Mouse (Mus musculus) lung, embryonic 16.5 days (tissue): ENCODE data around the gene Olfr1098. TPM values are rescaled to one million over a fixed set of nuclear protein-coding genes. Genes with fewer than 3 reads are reported as not detected.

Experiments
- ATAC-seq: fragments of 200-750 bp; cut with Nextera tagmentation; 2 replicates; pipeline ENCODE4 v1.8.0; 2017; ENCODE audit warnings: low read depth, mild to moderate bottlenecking, moderate library complexity
- H3K27ac ChIP-seq: fragments of 300-500 bp; sonication (generic); 2 replicates; pipeline ENCODE4 v1.5.1; 2014; ENCODE audit warnings: mild to moderate bottlenecking, control low read depth, low read length
- H3K27me3 ChIP-seq: fragments of 300-500 bp; sonication (generic); 2 replicates; pipeline ENCODE4 v1.6.1; 2014; ENCODE audit warnings: low read depth, low read length, mixed read lengths; ENCODE audit not compliant: control insufficient read depth, insufficient read depth
- H3K36me3 ChIP-seq: fragments of 300-500 bp; sonication (generic); 2 replicates; pipeline ENCODE4 v1.6.1; 2014; ENCODE audit warnings: low read length; ENCODE audit not compliant: control insufficient read depth, insufficient read depth
- H3K4me1 ChIP-seq: fragments of 300-500 bp; sonication (generic); replicated peaks from 2 replicates; pipeline ENCODE4 v1.6.1; 2014; ENCODE audit warnings: low read length, mixed read lengths; ENCODE audit not compliant: control insufficient read depth, insufficient read depth
- H3K4me2 ChIP-seq: fragments of 300-500 bp; sonication (generic); 2 replicates; pipeline ENCODE4 v1.6.1; 2014; ENCODE audit warnings: low read depth, low read length, control low read depth
- H3K4me3 ChIP-seq: fragments of 300-500 bp; sonication (generic); 2 replicates; pipeline ENCODE4 v1.5.1; 2014; ENCODE audit warnings: mild to moderate bottlenecking, low read length, control low read depth
- H3K9ac ChIP-seq: fragments of 300-500 bp; sonication (generic); 2 replicates; pipeline ENCODE4 v1.6.1; 2014; ENCODE audit warnings: low read length, control low read depth
- H3K9me3 ChIP-seq: fragments of 300-500 bp; sonication (generic); 2 replicates; pipeline ENCODE4 v1.6.1; 2016; ENCODE audit warnings: low read length; ENCODE audit not compliant: control insufficient read depth
- WGBS: fragments of 180-500 bp; shearing (Covaris S2); extraction: QIAGEN DNeasy Blood & Tissue Kit; methylation state at CpG from one replicate; pipeline ENCODE4 v1.1.7; 2014; 5-methylcytosine and 5-hydroxymethylcytosine counted together
- polyA plus RNA-seq: library from polyadenylated mRNA; unstranded; fragments of >200 nt; fragmentation: Nextera tagmentation; extraction: Ambion mirVana; gene quantifications from 2 replicates; pipeline ENCODE4 v1.2.1, GENCODE M21; 2015

Gene Olfr1098
- not detected in 2 replicates for polyA plus RNA-seq

DNA sequence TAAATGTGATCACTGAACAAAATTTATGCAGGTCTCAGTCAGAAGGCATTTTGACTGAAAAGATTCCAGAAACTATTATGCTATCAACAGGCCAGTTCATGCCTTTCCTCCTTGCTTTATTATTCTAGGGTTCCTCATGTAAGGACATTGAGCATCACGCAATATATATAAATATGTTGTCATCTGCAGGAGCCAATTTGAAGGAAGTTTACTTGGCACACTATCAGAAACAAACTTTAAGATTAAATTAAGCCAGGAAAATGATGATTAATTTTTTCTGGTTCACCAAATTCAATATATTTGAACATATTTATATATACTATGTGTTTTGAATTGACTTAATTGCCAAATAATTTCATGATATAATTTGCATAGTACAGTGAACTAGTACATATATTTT lies at the start of gene Olfr1098:
Olfr1098 (minus strand) TSS at position 101 of the 400 bp plus-strand sequence.
- Histone ChIP-seq H3K4me2 (no peak within 1 kb of the TSS), H3K4me3 (no peak within 1 kb of the TSS), H3K9ac (no peak within 1 kb of the TSS), H3K36me3 (no peaks in the 10 kb centered on the region), H3K27me3 (no peaks in the 10 kb centered on the region), H3K4me1 (no peaks in the 10 kb centered on the region), H3K27ac (no peak within 1 kb of the TSS), H3K9me3 (no peaks in the 10 kb centered on the region)
- no peak for ATAC-seq
- WGBS, result 84% methylated on average over 1 of the region's 1 CpGs

DNA sequence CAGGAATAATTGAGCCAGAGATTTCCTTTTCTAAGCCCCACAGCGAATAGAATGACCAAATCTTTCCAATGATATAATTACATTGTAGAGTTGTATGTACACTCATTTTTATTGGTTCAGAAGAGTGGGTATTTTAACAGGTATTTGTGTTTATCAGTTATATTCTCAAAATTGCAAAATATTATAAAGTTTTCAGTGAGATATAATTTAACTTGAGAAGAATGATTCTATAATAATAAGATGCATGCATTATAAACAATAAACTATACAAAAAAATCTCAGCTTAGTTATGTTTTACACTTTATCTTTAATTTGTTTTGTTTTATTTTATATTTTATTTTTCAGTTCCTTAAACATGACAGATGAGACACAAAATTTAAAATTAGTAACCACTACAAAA lies 36.2 kb upstream of the Olfr1098 start, which contains the start of gene Olfr1099:
Olfr1099 (minus strand) TSS at position 101 of the 400 bp plus-strand sequence.
- WGBS, result 68% methylated on average over 1 of the region's 1 CpGs
- ATAC-seq, result no peak

DNA sequence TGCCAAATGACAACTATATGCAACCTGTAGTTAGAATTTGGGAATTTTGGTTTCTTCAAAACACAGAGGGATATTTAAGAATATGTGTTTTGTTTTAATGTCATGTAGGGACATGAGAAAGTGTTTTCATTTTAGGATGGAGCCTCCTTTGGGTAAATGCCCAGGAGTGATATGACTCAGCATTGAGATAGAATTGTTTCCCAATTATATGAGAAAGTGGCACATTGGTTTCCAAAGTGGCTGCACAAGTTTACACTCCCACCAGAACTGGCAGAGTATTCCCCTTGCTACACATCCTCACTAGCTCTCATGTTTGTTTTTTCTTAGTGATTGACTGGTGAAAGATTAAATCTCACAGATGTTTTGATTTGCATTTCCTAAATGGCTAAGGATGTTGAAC lies 2.2 kb upstream of the Olfr1098 start:
- ATAC-seq, result no peak
- H3K9me3 ChIP-seq, result no peaks in the 10 kb centered on the region
- H3K36me3 ChIP-seq, result no peaks in the 10 kb centered on the region
- H3K4me1 ChIP-seq, result no peaks in the 10 kb centered on the region
- no peaks in the 10 kb centered on the region for H3K27me3 ChIP-seq
- H3K9ac ChIP-seq, result no peak overlapping the region
- no peak overlapping the region for H3K27ac ChIP-seq
- H3K4me3 ChIP-seq, result no peak overlapping the region
- H3K4me2 ChIP-seq, result no peak overlapping the region

More for the DNA sequence above, 36.2 kb upstream of the Olfr1098 start, which contains the start of gene Olfr1099:
- no peaks in the 10 kb centered on the region for H3K4me1 ChIP-seq
- no peaks in the 10 kb centered on the region for H3K9me3 ChIP-seq
- H3K4me2 ChIP-seq, result no peak within 1 kb of the TSS
- no peak within 1 kb of the TSS for H3K4me3 ChIP-seq
- H3K27me3 ChIP-seq, result no peaks in the 10 kb centered on the region
- no peak within 1 kb of the TSS for H3K9ac ChIP-seq
- H3K27ac ChIP-seq, result no peak within 1 kb of the TSS
- no peaks in the 10 kb centered on the region for H3K36me3 ChIP-seq

DNA sequence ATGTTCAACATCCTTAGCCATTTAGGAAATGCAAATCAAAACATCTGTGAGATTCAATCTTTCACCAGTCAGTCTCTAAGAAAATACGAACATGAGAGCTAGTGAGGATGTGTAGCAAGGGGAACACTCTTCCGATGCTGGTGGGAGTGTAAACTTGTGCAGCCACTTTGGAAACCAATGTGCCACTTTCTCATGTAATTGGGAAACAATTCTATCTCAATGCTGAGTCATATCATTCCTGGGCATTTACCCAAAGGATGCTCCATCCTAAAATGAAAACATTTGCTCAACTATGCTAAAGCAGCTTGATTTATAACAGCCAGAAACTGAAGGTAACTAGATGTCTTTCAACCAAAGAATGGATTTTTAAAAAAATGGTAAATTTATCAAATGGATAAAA lies 18.7 kb downstream of the Olfr1098 start:
- Histone ChIP-seq H3K27ac (no peak overlapping the region), H3K4me1 (no peaks in the 10 kb centered on the region), H3K9ac (no peak overlapping the region), H3K36me3 (no peaks in the 10 kb centered on the region), H3K9me3 (no peaks in the 10 kb centered on the region), H3K4me3 (no peak overlapping the region), H3K27me3 (no peaks in the 10 kb centered on the region), H3K4me2 (no peak overlapping the region)
- WGBS, result 70% methylated on average over 2 of the region's 2 CpGs
- no peak for ATAC-seq

DNA sequence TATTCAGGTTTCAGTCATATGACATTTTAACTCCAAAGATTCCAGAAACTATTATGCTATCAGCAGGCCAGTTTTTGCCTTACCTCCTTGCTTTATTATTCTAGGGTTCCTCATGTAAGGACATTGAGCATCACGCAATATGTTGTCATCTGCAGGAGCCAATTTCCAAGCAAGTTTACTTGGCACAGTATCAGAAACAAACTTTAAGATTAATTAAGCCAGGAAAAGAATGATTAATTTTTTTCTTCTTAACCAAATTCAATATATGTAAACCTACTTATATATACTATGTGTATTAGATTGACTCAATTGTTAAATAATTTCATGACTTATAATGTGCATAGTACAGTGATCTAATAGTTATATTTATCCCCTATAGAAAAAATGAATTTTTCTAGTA lies 32.2 kb downstream of the Olfr1098 start, which contains the start of gene Olfr1097:
Olfr1097 (minus strand) TSS at position 101 of the 400 bp plus-strand sequence.
- 95% methylated on average over 1 of the region's 1 CpGs for WGBS
- Histone ChIP-seq H3K9me3 (no peaks in the 10 kb centered on the region), H3K27me3 (no peaks in the 10 kb centered on the region), H3K9ac (no peak within 1 kb of the TSS), H3K27ac (no peak within 1 kb of the TSS), H3K4me1 (no peaks in the 10 kb centered on the region), H3K36me3 (no peaks in the 10 kb centered on the region), H3K4me3 (no peak within 1 kb of the TSS), H3K4me2 (no peak within 1 kb of the TSS)
- no peak for ATAC-seq

DNA sequence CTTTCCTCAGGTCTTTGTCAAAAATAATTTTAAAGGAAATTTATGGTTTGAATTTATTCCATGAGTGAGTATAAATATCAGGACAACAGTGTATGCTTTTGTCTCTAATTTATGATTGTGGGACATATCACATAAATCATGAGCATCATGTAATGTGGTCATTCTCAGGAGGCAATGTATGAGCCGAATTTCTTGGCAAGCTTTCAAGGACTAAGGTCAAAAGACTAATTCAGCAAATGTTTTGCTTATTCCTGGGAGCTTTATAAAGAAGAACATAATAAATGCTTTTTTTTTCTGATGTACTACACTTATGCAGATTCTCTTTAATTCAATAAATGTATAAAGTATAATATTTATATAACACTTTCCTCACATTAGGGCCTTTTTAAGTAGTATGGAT lies 49.6 kb downstream of the Olfr1098 start, which contains the start of gene Gm13723:
Gm13723 (minus strand) TSS at position 101 of the 400 bp plus-strand sequence.
- Histone ChIP-seq H3K27ac (no peak within 1 kb of the TSS), H3K9ac (no peak within 1 kb of the TSS), H3K36me3 (no peaks in the 10 kb centered on the region), H3K4me1 (no peaks in the 10 kb centered on the region), H3K4me3 (no peak within 1 kb of the TSS), H3K9me3 (no peaks in the 10 kb centered on the region), H3K27me3 (no peaks in the 10 kb centered on the region), H3K4me2 (no peak within 1 kb of the TSS)
- ATAC-seq, result no peak
- WGBS, result 23% methylated on average over 1 of the region's 1 CpGs

Other genes starting within 250 kb of the Olfr1098 start
- gene Olfr1086, start 244.5 kb downstream of the Olfr1098 start, polyA plus RNA-seq, result not detected in 2 replicates
- not detected in 2 replicates for gene Olfr1087, start 226.2 kb downstream of the Olfr1098 start, polyA plus RNA-seq
- gene Olfr1089, start 190.8 kb downstream of the Olfr1098 start, polyA plus RNA-seq, result not detected in 2 replicates
- not detected in 2 replicates for gene Olfr1090, start 165.6 kb downstream of the Olfr1098 start, polyA plus RNA-seq
- gene Olfr1093, start 142.1 kb downstream of the Olfr1098 start, polyA plus RNA-seq, result not detected in 2 replicates
- gene Olfr141, start 114.5 kb downstream of the Olfr1098 start, polyA plus RNA-seq, result not detected in 2 replicates
- not detected in 2 replicates for gene Olfr1094, start 99.9 kb downstream of the Olfr1098 start, polyA plus RNA-seq
- gene Olfr1095, start 72.8 kb downstream of the Olfr1098 start, polyA plus RNA-seq, result not detected in 2 replicates
- not detected in 2 replicates for gene Gm13723, start 49.7 kb downstream of the Olfr1098 start, polyA plus RNA-seq
- not detected in 2 replicates for gene Olfr1097, start 32.3 kb downstream of the Olfr1098 start, polyA plus RNA-seq
- gene Olfr1099, start 36.1 kb upstream of the Olfr1098 start, polyA plus RNA-seq, result not detected in 2 replicates
- gene Olfr1100, start 55.4 kb upstream of the Olfr1098 start, polyA plus RNA-seq, result not detected in 2 replicates
- not detected in 2 replicates for gene Olfr1101, start 66.7 kb upstream of the Olfr1098 start, polyA plus RNA-seq
- gene Olfr1102, start 73.9 kb upstream of the Olfr1098 start, polyA plus RNA-seq, result not detected in 2 replicates
- gene Olfr1104, start 102.5 kb upstream of the Olfr1098 start, polyA plus RNA-seq, result not detected in 2 replicates
- gene Olfr1105, start 112.0 kb upstream of the Olfr1098 start, polyA plus RNA-seq, result not detected in 2 replicates
- gene Olfr1106, start 127.7 kb upstream of the Olfr1098 start, polyA plus RNA-seq, result not detected in 2 replicates
- gene Olfr1107, start 151.3 kb upstream of the Olfr1098 start, polyA plus RNA-seq, result not detected in 2 replicates
- not detected in 2 replicates for gene Olfr1109, start 171.5 kb upstream of the Olfr1098 start, polyA plus RNA-seq
- gene Olfr259, start 190.0 kb upstream of the Olfr1098 start, polyA plus RNA-seq, result not detected in 2 replicates
- not detected in 2 replicates for gene Olfr1110, start 215.8 kb upstream of the Olfr1098 start, polyA plus RNA-seq
- not detected in 2 replicates for gene Olfr1111, start 228.1 kb upstream of the Olfr1098 start, polyA plus RNA-seq